16 mouse cellular contexts compared by ENCODE assay signal in genomic region chr11:118287573-118287972, GRCm38 (mm10). TPM values are rescaled to one million over a fixed set of nuclear protein-coding genes. Genes with fewer than 3 reads are reported as not detected.
"Had no signal": no experiment of that assay in that cellular context is flagged by ENCODE, and none has a peak within 500 bp of the region (broad histone marks: within the 10 kb centered on the region; RNA-seq: fewer than 3 reads in every experiment).

No protein-coding gene starts in this region.

- H3K4me2 ChIP-seq: midbrain, embryonic 11.5 days had no signal

- DNase-seq: lung, adult 2 months; lung, postnatal 10 days; right cerebral cortex, postnatal 14 days; thymus, adult 2 months; thymus, postnatal 25 days had no signal

- H3K9ac ChIP-seq: liver, embryonic 15.5 days; stomach, embryonic 15.5 days had no signal

- ATAC-seq: midbrain, embryonic 15.5 days had no signal

- H3K9me3 ChIP-seq: limb, embryonic 10.5 days; liver, embryonic 15.5 days; megakaryocyte, embryonic 14.5 days; midbrain, embryonic 15.5 days; stomach, embryonic 15.5 days had no signal

- H3K27ac ChIP-seq: left cerebral cortex, adult 2 months; limb, embryonic 10.5 days; liver, embryonic 15.5 days; macrophage; midbrain, embryonic 15.5 days had no signal

- H3K4me3 ChIP-seq: limb, embryonic 10.5 days; liver, embryonic 15.5 days; megakaryocyte, embryonic 14.5 days; midbrain, embryonic 15.5 days; stomach, embryonic 15.5 days had no signal

- H3K27me3 ChIP-seq: liver, embryonic 15.5 days; midbrain, embryonic 15.5 days; stomach, embryonic 15.5 days had no signal

RNA-seq across cellular contexts. Expression of gene Cep295nl, which starts 54.7 kb away (rescaled TPM):
- polyA plus RNA-seq: large intestine, adult 2 months; liver, embryonic 11.5 days; liver, embryonic 15.5 days; spleen, adult 2 months had no signal
